Mouse (Mus musculus): ENCODE data around the gene D1Ertd622e. TPM values are rescaled to one million over a fixed set of nuclear protein-coding genes. Genes with fewer than 3 reads are reported as not detected.

Gene D1Ertd622e
- total and polyA plus RNA-seq, 2 experiments from 2014 or later = 48.7 to 59.2 TPM

DNA sequence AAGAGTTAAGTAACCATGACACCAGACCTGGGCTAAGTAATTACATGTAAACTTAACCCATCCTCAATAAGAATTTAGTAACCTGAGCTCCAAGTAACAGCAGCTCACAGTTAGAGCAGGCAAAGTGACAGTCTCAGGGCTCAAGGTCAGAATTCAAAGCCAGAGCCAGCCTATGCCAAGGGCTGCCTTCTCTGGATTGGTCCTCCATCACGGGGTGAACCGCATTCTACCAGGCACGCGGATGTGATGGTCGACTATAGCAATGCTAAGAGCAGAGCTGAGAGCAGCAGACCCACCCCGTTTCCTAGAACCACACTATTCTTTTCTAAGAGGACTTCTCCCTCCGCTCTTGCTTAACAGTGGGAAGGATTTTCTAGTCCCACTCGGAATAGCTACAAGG lies 27.8 kb downstream of the D1Ertd622e start:
- H3K9me3 ChIP-seq (ENCODE audit: low read length) = no peaks in the 10 kb centered on the region
- H3K4me1 ChIP-seq (ENCODE audit: insufficient read depth) = no peaks in the 10 kb centered on the region
- H3K9ac ChIP-seq = no peak overlapping the region
- no peak overlapping the region for H3K4me3 ChIP-seq (ENCODE audit: low read depth, low read length)
- no peak overlapping the region for H3K4me2 ChIP-seq (ENCODE audit: low read depth)
- H3K36me3 ChIP-seq (ENCODE audit: insufficient read depth) = peaks cover 3% of the 10 kb centered on the region; the same call in 1 of the 2 replicates
- WGBS = 90% methylated on average over 8 of the region's 8 CpGs
- no peak for ATAC-seq
- H3K27me3 ChIP-seq (ENCODE audit: insufficient read depth, low read length) = no peaks in the 10 kb centered on the region
- no peak for DNase-seq
- no peak overlapping the region for H3K27ac ChIP-seq (ENCODE audit: low read depth, low read length)
- no peak for TF ChIP-seq CTCF (IDR thresholded peaks at IDR 0.05; ENCODE audit: low read depth)

DNA sequence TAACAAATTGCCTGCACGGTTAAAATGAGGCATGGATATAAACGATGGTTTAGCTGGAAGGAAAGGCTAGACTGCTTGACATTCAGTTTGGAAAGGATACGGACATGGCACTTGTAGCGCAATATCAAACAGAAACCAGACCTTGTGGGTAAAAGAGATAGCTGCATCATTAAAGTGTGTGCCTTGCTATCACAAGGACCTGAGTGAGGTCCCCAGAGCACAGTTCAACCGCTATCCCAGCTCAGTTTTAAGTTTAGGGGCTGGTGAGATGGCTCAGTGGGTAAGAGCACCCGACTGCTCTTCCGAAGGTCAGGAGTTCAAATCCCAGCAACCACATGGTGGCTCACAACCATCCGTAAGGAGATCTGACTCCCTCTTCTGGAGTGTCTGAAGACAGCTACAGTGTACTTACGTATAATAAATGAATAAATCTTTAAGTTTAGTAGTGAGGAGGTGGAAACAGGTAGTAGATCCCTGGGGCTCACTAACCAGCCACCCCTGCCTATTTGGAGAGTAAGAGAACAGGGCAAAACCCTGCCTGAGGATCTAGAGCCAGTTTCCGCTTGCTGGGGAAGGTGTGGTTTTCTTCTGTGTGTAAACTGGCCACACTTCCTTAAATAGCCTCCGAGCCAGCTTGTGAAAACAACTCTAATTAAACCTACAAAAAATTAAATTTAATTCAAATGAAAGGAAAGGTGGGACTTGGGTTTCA lies 29.2 kb downstream of the D1Ertd622e start:
- H3K4me3 ChIP-seq (ENCODE audit: low read depth, low read length) = no peak overlapping the region
- H3K4me1 ChIP-seq (ENCODE audit: insufficient read depth) = no peaks in the 10 kb centered on the region
- no peak for TF ChIP-seq CTCF (IDR thresholded peaks at IDR 0.05; ENCODE audit: low read depth)
- no peaks in the 10 kb centered on the region for H3K36me3 ChIP-seq (ENCODE audit: insufficient read depth)
- H3K27me3 ChIP-seq (ENCODE audit: insufficient read depth, low read length) = no peaks in the 10 kb centered on the region
- no peak overlapping the region for H3K27ac ChIP-seq (ENCODE audit: low read depth, low read length)
- 86% methylated on average over 11 of the region's 11 CpGs for WGBS
- no peak overlapping the region for H3K9ac ChIP-seq
- ATAC-seq = no peak
- H3K4me2 ChIP-seq (ENCODE audit: low read depth) = no peak overlapping the region
- DNase-seq = no peak
- H3K9me3 ChIP-seq (ENCODE audit: low read length) = no peaks in the 10 kb centered on the region

DNA sequence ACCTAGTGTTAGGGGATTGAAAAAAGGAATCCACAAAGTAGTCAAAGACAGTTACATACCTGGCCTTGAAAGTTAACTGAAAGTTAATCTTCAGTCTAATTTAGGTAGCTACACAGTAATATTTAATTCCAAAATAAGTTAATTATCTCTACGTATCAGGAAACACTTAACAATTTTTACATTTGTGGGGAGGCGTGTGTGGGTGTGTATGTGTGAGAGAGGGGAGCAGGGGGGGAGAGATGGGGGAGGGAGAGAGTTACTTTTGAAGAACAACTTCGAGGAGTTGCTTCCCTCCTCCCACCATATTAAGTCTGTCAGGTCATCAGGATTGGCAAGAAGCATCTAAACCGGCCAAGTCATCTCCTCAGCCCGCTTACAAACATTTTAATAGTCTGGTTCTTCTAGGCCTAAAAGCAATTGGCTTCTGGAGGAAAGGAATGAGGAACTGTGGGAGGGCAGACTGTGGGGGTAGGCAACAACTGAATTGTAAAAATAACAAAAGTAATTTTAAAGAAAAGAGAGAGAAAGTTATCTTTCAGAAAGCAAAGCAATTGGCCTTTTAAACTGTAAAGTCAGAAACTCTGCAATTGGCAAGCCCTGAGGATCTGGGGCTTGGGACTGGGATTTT lies 29.9 kb downstream of the D1Ertd622e start:
- no peak for TF ChIP-seq CTCF (IDR thresholded peaks at IDR 0.05; ENCODE audit: low read depth)
- H3K9me3 ChIP-seq (ENCODE audit: low read length) = no peaks in the 10 kb centered on the region
- no peak overlapping the region for H3K27ac ChIP-seq (ENCODE audit: low read depth, low read length)
- no peak overlapping the region for H3K4me3 ChIP-seq (ENCODE audit: low read depth, low read length)
- H3K4me2 ChIP-seq (ENCODE audit: low read depth) = no peak overlapping the region
- no peak for ATAC-seq
- 80% methylated on average over 5 of the region's 5 CpGs for WGBS
- H3K9ac ChIP-seq = no peak overlapping the region
- H3K27me3 ChIP-seq (ENCODE audit: insufficient read depth, low read length) = no peaks in the 10 kb centered on the region
- no peaks in the 10 kb centered on the region for H3K36me3 ChIP-seq (ENCODE audit: insufficient read depth)
- no peak for DNase-seq
- H3K4me1 ChIP-seq (ENCODE audit: insufficient read depth) = no peaks in the 10 kb centered on the region

DNA sequence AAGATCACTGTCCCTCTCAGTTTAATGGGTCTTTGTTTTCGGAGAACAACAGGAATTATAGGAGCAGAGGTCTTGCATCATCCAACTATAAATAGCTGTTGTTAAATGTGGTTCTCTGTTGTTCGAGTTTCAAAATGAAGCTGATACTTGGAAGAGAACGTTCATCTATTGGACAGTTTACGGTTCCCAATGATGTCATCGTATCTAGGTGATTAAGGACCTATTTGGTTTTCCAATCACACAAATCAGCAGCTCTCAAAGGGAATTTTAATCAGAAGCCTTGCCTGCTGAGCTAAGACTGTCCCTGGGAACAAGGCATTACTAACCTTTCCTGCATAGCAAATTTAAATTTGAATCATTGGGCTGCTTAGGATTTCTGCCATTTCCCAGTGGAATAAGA lies 31.7 kb downstream of the D1Ertd622e start:
- Histone ChIP-seq H3K4me3 (ENCODE audit: low read depth, low read length) (no peak overlapping the region), H3K9ac (no peak overlapping the region), H3K27ac (ENCODE audit: low read depth, low read length) (no peak overlapping the region), H3K4me1 (ENCODE audit: insufficient read depth) (no peaks in the 10 kb centered on the region), H3K36me3 (ENCODE audit: insufficient read depth) (no peaks in the 10 kb centered on the region), H3K27me3 (ENCODE audit: insufficient read depth, low read length) (no peaks in the 10 kb centered on the region), H3K4me2 (ENCODE audit: low read depth) (no peak overlapping the region), H3K9me3 (ENCODE audit: low read length) (no peaks in the 10 kb centered on the region)
- 21% methylated on average over 5 of the region's 5 CpGs for WGBS
- no peak for TF ChIP-seq CTCF (IDR thresholded peaks at IDR 0.05; ENCODE audit: low read depth)
- DNase-seq (no peak), ATAC-seq (peak; percentile 74; the same call in 1 of the 2 replicates)

DNA sequence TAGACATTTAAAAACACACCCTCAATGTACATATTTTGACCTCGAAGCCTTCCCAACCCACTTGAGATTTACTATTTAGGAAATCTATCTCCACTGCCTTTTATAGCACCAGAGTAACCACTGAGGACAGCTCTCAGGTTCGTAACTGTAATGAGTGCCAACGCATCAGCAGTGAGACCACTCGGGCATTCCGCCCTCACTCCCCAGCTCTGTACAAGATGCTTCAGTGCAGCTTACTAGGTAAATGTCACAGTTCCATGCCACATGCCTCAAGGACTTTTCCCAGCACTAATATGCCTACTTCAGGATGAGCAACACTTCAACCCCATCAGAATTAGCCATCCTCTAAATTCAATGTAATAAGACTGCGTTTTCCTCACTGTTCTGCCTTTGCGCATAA lies 33.0 kb downstream of the D1Ertd622e start:
- ATAC-seq = no peak
- DNase-seq = no peak
- Histone ChIP-seq H3K36me3 (ENCODE audit: insufficient read depth) (no peaks in the 10 kb centered on the region), H3K9ac (no peak overlapping the region), H3K4me2 (ENCODE audit: low read depth) (no peak overlapping the region), H3K4me1 (ENCODE audit: insufficient read depth) (no peaks in the 10 kb centered on the region), H3K4me3 (ENCODE audit: low read depth, low read length) (no peak overlapping the region), H3K27ac (ENCODE audit: low read depth, low read length) (no peak overlapping the region), H3K27me3 (ENCODE audit: insufficient read depth, low read length) (no peaks in the 10 kb centered on the region), H3K9me3 (ENCODE audit: low read length) (no peaks in the 10 kb centered on the region)
- TF ChIP-seq CTCF (IDR thresholded peaks at IDR 0.05; ENCODE audit: low read depth) = no peak
- WGBS = 77% methylated on average over 7 of the region's 7 CpGs

DNA sequence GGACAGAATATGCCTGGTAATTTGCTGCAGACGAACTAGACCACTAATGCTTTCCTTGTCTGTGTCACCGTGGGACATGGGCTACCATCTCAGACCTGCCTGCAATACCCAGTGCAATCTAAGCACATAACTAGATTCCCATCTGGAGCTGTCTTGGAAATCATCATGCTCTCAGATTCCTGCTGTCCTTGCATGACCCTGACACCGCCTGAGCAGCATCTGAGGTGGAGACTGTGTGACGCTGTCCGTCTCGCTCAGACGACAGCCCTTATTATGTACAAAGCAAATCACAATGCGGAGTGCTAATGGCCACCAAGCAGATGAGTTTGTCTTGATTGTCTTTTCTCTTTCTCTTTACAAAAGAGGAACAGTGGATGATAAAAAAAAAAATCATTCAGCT lies 33.9 kb downstream of the D1Ertd622e start:
- Histone ChIP-seq H3K27me3 (ENCODE audit: insufficient read depth, low read length) (no peaks in the 10 kb centered on the region), H3K4me3 (ENCODE audit: low read depth, low read length) (no peak overlapping the region), H3K27ac (ENCODE audit: low read depth, low read length) (no peak overlapping the region), H3K4me2 (ENCODE audit: low read depth) (no peak overlapping the region), H3K4me1 (ENCODE audit: insufficient read depth) (0 out of 2 replicates have a peak, but pooled peaks cover 8% of the 10 kb centered on the region), H3K9me3 (ENCODE audit: low read length) (no peaks in the 10 kb centered on the region), H3K9ac (no peak overlapping the region), H3K36me3 (ENCODE audit: insufficient read depth) (no peaks in the 10 kb centered on the region)
- ATAC-seq (no peak; the same call in 1 of the 2 replicates), DNase-seq (no peak)
- TF ChIP-seq CTCF (IDR thresholded peaks at IDR 0.05; ENCODE audit: low read depth) = no peak
- 65% methylated on average over 8 of the region's 8 CpGs for WGBS

GRCm38 (mm10) chr1:97625427-97625826 lies 36.4 kb downstream of the D1Ertd622e start:
- DNase-seq = no peak
- WGBS = 69% methylated on average over 6 of the region's 6 CpGs

More at GRCm38 (mm10) chr1:97625427-97625826, 36.4 kb downstream of the D1Ertd622e start:
- no peaks in the 10 kb centered on the region for H3K9me3 ChIP-seq (ENCODE audit: low read length)
- no peak overlapping the region for H3K4me3 ChIP-seq (ENCODE audit: low read depth, low read length)
- H3K4me1 ChIP-seq (ENCODE audit: insufficient read depth) = 0 out of 2 replicates have a peak, but pooled peaks cover 16% of the 10 kb centered on the region
- no peaks in the 10 kb centered on the region for H3K36me3 ChIP-seq (ENCODE audit: insufficient read depth)
- TF ChIP-seq CTCF (IDR thresholded peaks at IDR 0.05; ENCODE audit: low read depth) = no peak
- no peak overlapping the region for H3K27ac ChIP-seq (ENCODE audit: low read depth, low read length)
- H3K27me3 ChIP-seq (ENCODE audit: insufficient read depth, low read length) = no peaks in the 10 kb centered on the region
- no peak overlapping the region for H3K4me2 ChIP-seq (ENCODE audit: low read depth)
- no peak for ATAC-seq
- H3K9ac ChIP-seq = no peak overlapping the region

Measured in forebrain, postnatal 0 days (tissue).